Mouse (Mus musculus) NIH3T3 (cell line): ENCODE measurements around the gene Gm20850.
"Not testable (repeated sequence)": the region's sequence is repeated elsewhere in the genome, so short reads cannot be mapped to it uniquely, and the experiment has no call there.

Experiments used
- DNase-seq: peaks from one replicate; pipeline ENCODE4 v3.0.0-alpha.2; 2012; ENCODE audit warnings: low read depth

Gene Gm20850

GRCm38 (mm10) chrY:75715022-75715421 is at the start of gene Gm20850:
Gene Gm20850, plus strand, starts transcription at chrY:75715322.
- DNase-seq = not testable (repeated sequence)
